Mouse (Mus musculus) cortical plate, adult 2 months (tissue): ENCODE data around the gene Tcp10b. TPM values are rescaled to one million over a fixed set of nuclear protein-coding genes. Genes with fewer than 3 reads are reported as not detected.
A peak's percentile ranks its signal among the peaks of the same experiment; 100 is the strongest.
"Not testable (repeated sequence)": the region's sequence is repeated elsewhere in the genome, so short reads cannot be mapped to it uniquely, and the experiment has no call there.

Source experiments
- H3K27ac ChIP-seq: fragments of 200-500 bp; 2 replicates; pipeline ENCODE4 v1.5.1; 2012; ENCODE audit warnings: low read length, control low read depth, inconsistent platforms; ENCODE audit not compliant: insufficient read depth
- H3K4me1 ChIP-seq: fragments of 200-500 bp; 2 replicates; pipeline ENCODE4 v1.6.1; 2011; ENCODE audit warnings: low read length; ENCODE audit not compliant: control insufficient read depth, insufficient read depth
- H3K4me3 ChIP-seq: fragments of 200-500 bp; 2 replicates; pipeline ENCODE4 v1.5.1; 2011; ENCODE audit warnings: mild to moderate bottlenecking, low read length, control low read depth; ENCODE audit not compliant: insufficient read depth
- CTCF ChIP-seq: fragments of 200-500 bp; IDR thresholded peaks from 2 replicates; pipeline ENCODE4 v1.5.1; 2011; ENCODE audit warnings: mild to moderate bottlenecking, control low read depth, low read length; ENCODE audit not compliant: insufficient read depth; ENCODE audit errors: extremely low read depth
- POLR2A ChIP-seq: fragments of 200-500 bp; IDR thresholded peaks from 2 replicates; pipeline ENCODE4 v1.6.1; 2011; ENCODE audit warnings: mild to moderate bottlenecking, low read length, control low read depth; ENCODE audit not compliant: insufficient read depth; ENCODE audit errors: extremely low read depth
- polyA plus RNA-seq: library from polyadenylated mRNA; depleted of rRNA; stranded (reverse); fragments of >200 nt; gene quantifications from 2 replicates; pipeline ENCODE4 v1.2.3, GENCODE M21; 2012; rRNA removed

The Tcp10b gene
- polyA plus RNA-seq = 0.57 and 0.94 TPM in 2 replicates

DNA sequence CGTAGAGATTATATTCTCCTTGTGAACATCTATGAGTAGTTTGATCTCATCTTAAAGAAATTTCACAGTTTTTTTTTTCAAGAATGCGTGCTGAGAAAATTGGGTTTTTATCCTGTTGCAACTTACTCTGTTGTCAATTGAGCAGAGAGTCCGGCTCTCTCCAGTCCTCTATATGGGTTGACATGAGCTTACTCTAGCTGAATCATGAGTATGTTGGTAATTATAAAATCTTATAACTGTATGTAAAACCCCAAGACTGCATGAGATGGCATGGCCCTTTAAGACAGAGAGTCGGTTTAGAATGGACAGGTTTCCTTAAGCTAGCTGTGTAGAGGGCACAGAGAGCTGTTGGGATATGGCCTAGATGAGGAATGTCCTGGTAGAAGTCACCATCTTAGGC is at the start of gene Tcp10b:
TSS of gene Tcp10b (plus strand) at position 301 of the 400 bp plus-strand sequence.
- not testable (repeated sequence) for H3K27ac ChIP-seq, H3K4me1 ChIP-seq, H3K4me3 ChIP-seq

DNA sequence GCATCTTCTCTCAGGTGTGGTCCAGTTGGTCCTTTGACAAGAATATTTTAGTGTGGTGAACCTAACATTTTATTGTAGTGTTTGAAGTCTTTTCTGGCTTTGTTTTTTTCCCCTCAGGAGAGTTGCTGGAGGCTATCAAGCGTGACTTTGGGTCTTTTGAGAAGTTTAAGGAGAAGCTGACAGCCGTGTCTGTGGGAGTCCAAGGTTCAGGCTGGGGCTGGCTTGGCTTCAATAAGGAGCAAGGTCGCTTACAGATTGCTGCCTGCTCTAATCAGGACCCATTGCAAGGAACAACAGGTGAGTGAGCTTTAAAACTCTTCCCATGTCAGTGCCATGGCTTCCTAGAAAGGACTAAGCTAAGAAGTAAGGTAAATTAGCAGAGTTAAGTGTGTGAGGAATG is 47.6 kb upstream of the Tcp10b start:
- H3K4me1 ChIP-seq = peaks cover 1% of the 10 kb centered on the region; the same call in 1 of the 2 replicates
- H3K27ac ChIP-seq = no peak overlapping the region
- TF ChIP-seq CTCF (no peak), POLR2A (no peak)
- H3K4me3 ChIP-seq = no peak overlapping the region

DNA sequence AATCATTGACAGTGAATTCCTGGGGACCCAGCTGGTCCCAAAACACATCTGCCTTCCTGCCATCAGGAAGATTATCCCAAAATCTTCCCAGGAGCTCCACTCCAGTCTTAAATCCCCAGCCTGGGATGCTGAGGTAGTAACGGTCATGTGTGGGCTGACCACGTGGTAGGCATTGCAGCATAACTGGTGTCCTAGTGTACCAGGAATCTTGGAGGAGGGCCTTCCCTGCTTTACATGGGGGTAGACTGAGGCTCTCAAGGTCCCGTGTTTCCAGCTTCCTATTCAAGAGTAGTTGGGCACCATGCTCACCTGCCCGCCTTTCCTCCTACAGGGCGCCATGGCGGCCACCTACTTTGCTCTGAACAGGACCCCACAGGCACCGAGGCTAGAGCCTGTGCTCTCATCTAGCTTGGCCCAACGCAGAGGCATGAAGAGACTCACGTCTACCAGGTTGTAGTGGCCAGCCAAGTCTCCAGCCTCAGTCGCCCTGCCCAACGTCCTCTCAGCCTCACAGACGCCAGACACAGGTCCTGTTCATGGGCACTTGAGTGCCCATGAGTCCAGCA is 24.2 kb upstream of the Tcp10b start:
- H3K27ac ChIP-seq, H3K4me1 ChIP-seq, H3K4me3 ChIP-seq: not testable (repeated sequence)

DNA sequence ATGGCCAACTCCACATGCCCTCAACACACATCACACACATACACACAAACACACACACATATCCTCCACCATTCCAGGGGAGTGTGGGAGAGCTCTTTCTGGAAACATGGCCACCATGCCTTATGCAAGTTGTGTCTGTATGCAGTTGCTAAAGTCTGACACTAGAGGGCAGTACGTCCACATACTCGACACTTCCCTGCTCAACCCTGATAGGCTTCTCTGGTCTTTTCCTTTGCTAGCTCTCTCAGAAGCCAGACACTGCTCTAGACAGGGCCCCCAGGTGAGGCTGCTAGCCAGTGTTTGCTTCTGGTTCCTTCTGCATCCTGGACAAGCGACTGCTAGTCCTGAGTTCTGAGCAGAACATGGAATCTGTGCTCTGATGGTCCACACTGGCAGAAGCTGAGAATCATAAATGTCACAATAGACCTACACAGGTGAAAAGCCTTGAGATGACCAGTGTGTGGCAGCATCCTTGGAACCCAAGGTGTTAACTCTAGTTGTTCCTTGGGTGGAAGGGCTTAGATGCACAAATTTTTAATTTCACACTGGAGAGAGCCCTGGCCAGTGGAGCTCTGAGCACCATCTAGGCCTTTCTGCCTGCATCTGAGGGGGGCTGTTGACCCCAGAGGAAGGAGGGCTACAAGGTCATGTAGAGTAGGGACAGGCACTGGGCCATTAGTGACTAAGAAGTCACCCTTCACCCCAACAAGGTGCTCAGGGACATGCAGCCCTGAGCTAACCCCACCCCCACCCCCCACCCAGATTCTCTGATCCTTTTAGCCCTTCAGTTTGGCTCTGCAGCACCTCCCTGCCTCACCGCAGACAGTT is 16.8 kb upstream of the Tcp10b start:
- not testable (repeated sequence) for H3K4me1 ChIP-seq, H3K4me3 ChIP-seq, H3K27ac ChIP-seq
- TF ChIP-seq CTCF = peak; percentile 41; the same call in 1 of the 2 replicates

DNA sequence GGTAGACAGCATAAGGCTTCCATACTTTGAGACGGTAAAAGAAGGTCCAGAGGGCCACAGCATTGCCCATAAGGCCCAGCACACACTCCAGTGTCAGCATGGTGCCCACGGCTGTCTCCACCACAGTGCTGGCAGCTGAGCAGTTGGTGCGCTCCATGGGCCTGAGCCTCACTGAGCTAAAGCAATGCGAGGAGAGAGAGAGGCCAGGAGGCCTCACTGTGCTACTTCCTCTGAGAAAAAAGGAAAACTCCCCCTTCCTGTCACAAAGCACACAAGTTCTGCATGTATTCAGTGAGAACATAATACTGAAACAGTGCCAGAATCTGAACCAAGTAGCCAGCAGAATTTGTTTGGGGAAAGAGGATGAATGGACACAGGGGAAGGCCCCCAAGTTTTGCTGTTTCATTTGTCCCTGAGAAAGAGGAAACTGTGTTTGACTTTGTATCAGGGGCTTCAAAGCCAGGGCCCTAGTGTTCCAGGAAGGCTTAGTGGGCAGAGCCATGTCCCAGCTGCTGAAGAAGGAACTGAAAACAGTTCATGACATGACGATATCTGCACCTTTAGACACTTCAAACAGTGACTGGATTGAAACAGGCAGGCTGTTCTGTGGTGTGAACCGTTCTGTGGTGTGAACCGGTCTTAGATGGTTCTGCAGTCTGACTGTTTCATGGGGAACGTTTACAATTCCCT is 8.6 kb upstream of the Tcp10b start, which contains the start of gene Gpr31b:
TSS of gene Gpr31b (minus strand) at position 173 of the 690 bp plus-strand sequence.
- H3K4me1 ChIP-seq, H3K27ac ChIP-seq, H3K4me3 ChIP-seq: not testable (repeated sequence)

GRCm38 (mm10) chr17:13062882-13063281 is 2.0 kb downstream of the Tcp10b start:
- H3K4me1 ChIP-seq, H3K27ac ChIP-seq, H3K4me3 ChIP-seq: not testable (repeated sequence)

GRCm38 (mm10) chr17:13067864-13068385 is 7.0 kb downstream of the Tcp10b start:
- not testable (repeated sequence) for H3K27ac ChIP-seq, H3K4me1 ChIP-seq

GRCm38 (mm10) chr17:13069227-13069626 is 8.3 kb downstream of the Tcp10b start:
- H3K4me3 ChIP-seq, H3K4me1 ChIP-seq, H3K27ac ChIP-seq: not testable (repeated sequence)

More at GRCm38 (mm10) chr17:13067864-13068385, 7.0 kb downstream of the Tcp10b start:
- not testable (repeated sequence) for H3K4me3 ChIP-seq

DNA sequence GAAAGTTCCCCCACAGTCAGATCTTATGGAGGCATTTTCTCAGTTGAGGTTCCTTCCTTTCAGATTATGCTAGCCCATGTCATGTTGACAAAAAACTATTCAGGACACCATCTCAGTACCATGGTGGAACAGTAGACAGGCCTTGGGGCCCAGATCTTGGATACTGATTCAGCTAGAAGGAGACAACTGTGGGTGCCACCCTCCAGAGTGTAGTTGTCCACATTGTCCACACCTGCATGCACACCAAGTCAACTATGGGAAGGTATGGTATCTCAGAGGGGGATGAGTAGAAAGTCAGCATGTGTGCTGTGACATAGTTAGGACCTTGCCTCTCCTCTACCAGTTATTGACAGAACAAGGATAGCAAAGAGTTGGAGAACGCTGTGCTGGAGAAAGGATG is 30.6 kb downstream of the Tcp10b start:
- H3K4me3 ChIP-seq, H3K27ac ChIP-seq, H3K4me1 ChIP-seq: not testable (repeated sequence)

DNA sequence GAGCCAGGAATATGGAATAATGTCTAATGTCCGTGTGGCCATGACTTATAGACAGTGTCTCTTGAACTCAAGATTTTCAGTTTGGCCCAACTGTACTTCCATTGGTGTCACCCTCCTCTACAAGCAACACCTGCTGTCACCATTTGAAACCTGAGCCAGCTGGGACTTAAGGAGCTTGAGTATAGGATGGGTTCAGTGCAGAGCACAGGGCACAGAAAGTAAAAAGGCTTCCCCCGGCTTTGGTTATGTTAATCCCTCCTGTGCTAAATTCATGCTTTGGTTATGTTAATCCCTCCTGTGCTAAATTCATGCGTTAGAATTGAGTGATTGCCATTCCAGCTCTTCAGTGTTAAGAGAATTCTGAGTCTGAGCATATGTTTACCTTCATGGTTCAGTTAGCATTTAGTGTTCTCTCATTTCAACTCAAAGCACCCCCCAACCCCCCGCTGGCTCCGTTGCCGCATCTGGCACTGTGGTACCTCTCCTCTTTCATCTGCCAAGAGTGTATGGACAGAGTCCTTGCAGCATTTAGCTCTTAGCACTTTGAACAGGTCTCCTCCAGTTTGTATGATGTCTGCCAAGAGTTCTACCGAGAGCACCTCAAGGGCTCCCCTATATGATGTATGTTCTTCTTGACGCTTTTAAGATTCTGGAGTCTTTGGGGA is 31.3 kb downstream of the Tcp10b start:
- not testable (repeated sequence) for H3K4me1 ChIP-seq, H3K4me3 ChIP-seq, H3K27ac ChIP-seq

GRCm38 (mm10) chr17:13092960-13093359 is 32.1 kb downstream of the Tcp10b start:
- not testable (repeated sequence) for H3K27ac ChIP-seq, H3K4me3 ChIP-seq, H3K4me1 ChIP-seq

- not testable (repeated sequence) for H3K4me3 ChIP-seq, H3K27ac ChIP-seq, H3K4me1 ChIP-seq
Observed at GRCm38 (mm10) chr17:13106563-13106962, 45.7 kb downstream of the Tcp10b start.

GRCm38 (mm10) chr17:13112504-13113291 is 51.8 kb downstream of the Tcp10b start:
- H3K4me1 ChIP-seq, H3K27ac ChIP-seq, H3K4me3 ChIP-seq: not testable (repeated sequence)
